Mouse (Mus musculus): ENCODE measurements around the gene Gaa. TPM values are rescaled to one million over a fixed set of nuclear protein-coding genes. Genes with fewer than 3 reads are reported as not detected.
A peak's percentile ranks its signal among the peaks of the same experiment; 100 is the strongest.

The Gaa gene
- total and polyA plus RNA-seq, 2 experiments from 2014 or later = 109 to 135 TPM

- Histone ChIP-seq H3K4me2 (ENCODE audit: low read depth) (no peak overlapping the region), H3K4me3 (ENCODE audit: low read depth, low read length) (no peak overlapping the region), H3K9ac (no peak overlapping the region), H3K9me3 (ENCODE audit: low read length) (no peaks in the 10 kb centered on the region), H3K27ac (ENCODE audit: low read depth, low read length) (no peak overlapping the region), H3K27me3 (ENCODE audit: insufficient read depth, low read length) (no peaks in the 10 kb centered on the region; the same call in 1 of the 2 replicates), H3K36me3 (ENCODE audit: insufficient read depth) (no peaks in the 10 kb centered on the region), H3K4me1 (ENCODE audit: insufficient read depth) (no peaks in the 10 kb centered on the region)
- TF ChIP-seq CTCF (IDR thresholded peaks at IDR 0.05; ENCODE audit: low read depth) = no peak
- DNase-seq = no peak
- no peak for ATAC-seq
- 78% methylated on average over 17 of the region's 17 CpGs for whole genome bisulfite sequencing
Observed at GRCm38 (mm10) chr11:119314252-119314936, 46.7 kb downstream of the Gaa start.

DNA sequence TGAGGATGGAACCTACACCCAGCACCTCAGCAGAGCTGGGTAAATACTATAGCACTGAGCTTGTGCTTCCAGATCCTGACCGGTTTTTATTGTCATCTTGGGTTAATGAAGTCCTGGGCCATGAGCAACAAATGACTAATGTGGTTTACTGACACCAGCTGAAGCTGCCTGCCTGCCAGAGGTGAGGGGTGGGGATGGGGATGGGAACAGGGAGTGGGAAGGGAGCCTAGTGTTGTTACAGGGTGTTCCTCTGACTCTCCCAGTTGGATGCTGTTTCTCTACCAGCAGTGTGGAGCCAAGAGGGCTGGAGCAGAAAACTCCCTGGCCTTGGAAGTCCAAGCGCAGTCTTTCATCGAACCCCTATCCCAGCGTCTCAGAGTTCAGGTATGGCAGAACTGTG, 49.0 kb downstream of the Gaa start:
- TF ChIP-seq CTCF (IDR thresholded peaks at IDR 0.05; ENCODE audit: low read depth) = no peak
- WGBS = 81% methylated on average over 4 of the region's 4 CpGs
- H3K9ac ChIP-seq = no peak overlapping the region
- H3K27ac ChIP-seq (ENCODE audit: low read depth, low read length) = no peak overlapping the region
- H3K4me3 ChIP-seq (ENCODE audit: low read depth, low read length) = no peak overlapping the region
- H3K4me2 ChIP-seq (ENCODE audit: low read depth) = no peak overlapping the region
- no peak for ATAC-seq
- H3K36me3 ChIP-seq (ENCODE audit: insufficient read depth) = no peaks in the 10 kb centered on the region
- no peak for DNase-seq
- no peaks in the 10 kb centered on the region for H3K9me3 ChIP-seq (ENCODE audit: low read length)
- no peaks in the 10 kb centered on the region for H3K4me1 ChIP-seq (ENCODE audit: insufficient read depth)
- H3K27me3 ChIP-seq (ENCODE audit: insufficient read depth, low read length) = no peaks in the 10 kb centered on the region

GRCm38 (mm10) chr11:119322521-119322920, 54.8 kb downstream of the Gaa start:
- no peaks in the 10 kb centered on the region for H3K4me1 ChIP-seq (ENCODE audit: insufficient read depth)
- H3K9ac ChIP-seq = no peak overlapping the region
- H3K36me3 ChIP-seq (ENCODE audit: insufficient read depth) = no peaks in the 10 kb centered on the region
- no peaks in the 10 kb centered on the region for H3K27me3 ChIP-seq (ENCODE audit: insufficient read depth, low read length)
- DNase-seq = no peak
- no peak for ATAC-seq
- H3K9me3 ChIP-seq (ENCODE audit: low read length) = no peaks in the 10 kb centered on the region
- WGBS = 74% methylated on average over 13 of the region's 13 CpGs
- no peak for TF ChIP-seq CTCF (IDR thresholded peaks at IDR 0.05; ENCODE audit: low read depth)
- no peak overlapping the region for H3K27ac ChIP-seq (ENCODE audit: low read depth, low read length)
- H3K4me3 ChIP-seq (ENCODE audit: low read depth, low read length) = no peak overlapping the region
- no peak overlapping the region for H3K4me2 ChIP-seq (ENCODE audit: low read depth)

DNA sequence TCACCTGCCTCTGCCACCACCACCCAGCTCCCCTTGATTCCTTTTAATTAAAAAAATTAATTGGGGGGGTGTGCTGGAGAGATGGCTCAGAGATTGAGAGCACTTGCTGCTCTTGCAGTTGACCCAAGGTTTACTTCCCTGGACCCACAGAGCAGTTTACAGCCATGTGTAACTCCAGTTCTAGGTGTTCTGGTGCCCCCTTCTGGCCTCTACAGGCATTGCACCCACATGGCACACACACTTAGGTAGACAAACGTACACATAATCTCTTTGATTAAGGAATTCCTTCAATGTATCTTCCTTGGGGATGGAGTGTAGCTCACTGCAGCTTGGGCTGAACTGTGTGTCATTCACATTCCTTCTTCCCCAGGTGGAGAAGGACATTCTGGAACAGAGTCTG, 57.4 kb downstream of the Gaa start:
- TF ChIP-seq CTCF (IDR thresholded peaks at IDR 0.05; ENCODE audit: low read depth) = peak; percentile 31; the same call in 1 of the 2 replicates
- H3K4me2 ChIP-seq (ENCODE audit: low read depth) = no peak overlapping the region
- DNase-seq = no peak
- ATAC-seq = no peak
- no peak overlapping the region for H3K27ac ChIP-seq (ENCODE audit: low read depth, low read length)
- H3K9ac ChIP-seq = no peak overlapping the region
- H3K27me3 ChIP-seq (ENCODE audit: insufficient read depth, low read length) = no peaks in the 10 kb centered on the region
- H3K4me1 ChIP-seq (ENCODE audit: insufficient read depth) = no peaks in the 10 kb centered on the region
- no peaks in the 10 kb centered on the region for H3K9me3 ChIP-seq (ENCODE audit: low read length)
- H3K4me3 ChIP-seq (ENCODE audit: low read depth, low read length) = no peak overlapping the region
- no peaks in the 10 kb centered on the region for H3K36me3 ChIP-seq (ENCODE audit: insufficient read depth)
- 65% methylated on average over 1 of the region's 1 CpGs for WGBS

- Histone ChIP-seq H3K27ac (ENCODE audit: low read depth, low read length) (no peak overlapping the region), H3K4me1 (ENCODE audit: insufficient read depth) (no peaks in the 10 kb centered on the region), H3K9ac (no peak overlapping the region), H3K36me3 (ENCODE audit: insufficient read depth) (no peaks in the 10 kb centered on the region), H3K27me3 (ENCODE audit: insufficient read depth, low read length) (no peaks in the 10 kb centered on the region), H3K9me3 (ENCODE audit: low read length) (no peaks in the 10 kb centered on the region), H3K4me2 (ENCODE audit: low read depth) (no peak overlapping the region), H3K4me3 (ENCODE audit: low read depth, low read length) (no peak overlapping the region)
- no peak for TF ChIP-seq CTCF (IDR thresholded peaks at IDR 0.05; ENCODE audit: low read depth)
- 67% methylated on average over 4 of the region's 4 CpGs for WGBS
- ATAC-seq = no peak
- no peak for DNase-seq
Observed at GRCm38 (mm10) chr11:119330592-119330991, 62.9 kb downstream of the Gaa start.

DNA sequence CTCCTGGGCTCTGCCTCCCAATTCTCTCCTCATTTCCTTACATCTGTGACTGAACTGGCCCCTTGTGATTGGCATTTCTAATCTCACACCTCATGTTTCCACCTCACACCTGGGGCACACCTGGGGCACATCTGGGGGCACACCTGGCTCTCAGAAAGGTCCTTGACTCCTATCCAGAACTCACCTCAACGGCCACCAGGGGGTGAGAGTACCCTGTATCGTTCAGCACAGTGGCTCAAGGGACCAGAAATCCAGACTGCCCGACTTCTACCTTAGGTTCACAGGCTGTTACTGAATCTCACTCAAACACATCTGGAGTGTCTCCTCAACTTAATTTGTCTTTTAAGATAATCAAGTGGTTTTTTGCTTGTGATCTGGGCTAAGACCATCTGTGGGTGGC, 64.3 kb downstream of the Gaa start:
- Histone ChIP-seq H3K36me3 (ENCODE audit: insufficient read depth) (no peaks in the 10 kb centered on the region), H3K4me1 (ENCODE audit: insufficient read depth) (no peaks in the 10 kb centered on the region), H3K27ac (ENCODE audit: low read depth, low read length) (no peak overlapping the region), H3K9me3 (ENCODE audit: low read length) (no peaks in the 10 kb centered on the region), H3K9ac (no peak overlapping the region), H3K4me3 (ENCODE audit: low read depth, low read length) (no peak overlapping the region), H3K27me3 (ENCODE audit: insufficient read depth, low read length) (no peaks in the 10 kb centered on the region), H3K4me2 (ENCODE audit: low read depth) (no peak overlapping the region)
- TF ChIP-seq CTCF (IDR thresholded peaks at IDR 0.05; ENCODE audit: low read depth) = no peak
- ATAC-seq (no peak), DNase-seq (no peak)
- WGBS = 46% methylated on average over 3 of the region's 3 CpGs

Other genes with a start within 250 kb of the Gaa start
- gene Cbx2, start 244.9 kb upstream of the Gaa start, total RNA-seq (2014; rRNA removed) = 9.2 and 15.2 TPM in 2 replicates
- 6.4 TPM in 2 replicates for gene Cbx2, start 244.9 kb upstream of the Gaa start, polyA plus RNA-seq (2015; fragmentation: Nextera tagmentation; extraction: Ambion mirVana)
- 14.2 and 21.9 TPM in 2 replicates for gene Cbx8, start 226.9 kb upstream of the Gaa start, total RNA-seq (2014; rRNA removed)
- 5.3 and 8.5 TPM in 2 replicates for gene Cbx8, start 226.9 kb upstream of the Gaa start, polyA plus RNA-seq (2015; fragmentation: Nextera tagmentation; extraction: Ambion mirVana)
- 36.1 and 38.6 TPM in 2 replicates for gene Cbx4, start 181.7 kb upstream of the Gaa start, total RNA-seq (2014; rRNA removed)
- gene Cbx4, start 181.7 kb upstream of the Gaa start, polyA plus RNA-seq (2015; fragmentation: Nextera tagmentation; extraction: Ambion mirVana) = 21.7 and 26.1 TPM in 2 replicates
- gene Tbc1d16, start 39.4 kb upstream of the Gaa start, total RNA-seq (2014; rRNA removed) = 133 and 153 TPM in 2 replicates
- 41.2 and 60.4 TPM in 2 replicates for gene Tbc1d16, start 39.4 kb upstream of the Gaa start, polyA plus RNA-seq (2015; fragmentation: Nextera tagmentation; extraction: Ambion mirVana)
- gene Ccdc40, start 39.3 kb upstream of the Gaa start, total RNA-seq (2014; rRNA removed) = 10.5 and 14.6 TPM in 2 replicates
- 7.2 and 11.8 TPM in 2 replicates for gene Ccdc40, start 39.3 kb upstream of the Gaa start, polyA plus RNA-seq (2015; fragmentation: Nextera tagmentation; extraction: Ambion mirVana)
- 186 and 192 TPM in 2 replicates for gene Eif4a3, start 32.2 kb downstream of the Gaa start, total RNA-seq (2014; rRNA removed)
- gene Eif4a3, start 32.2 kb downstream of the Gaa start, polyA plus RNA-seq (2015; fragmentation: Nextera tagmentation; extraction: Ambion mirVana) = 266 and 286 TPM in 2 replicates
- gene Card14, start 39.9 kb downstream of the Gaa start, total RNA-seq (2014; rRNA removed) = 0.85 and 1.6 TPM in 2 replicates
- 0.28 and 0.34 TPM in 2 replicates for gene Card14, start 39.9 kb downstream of the Gaa start, polyA plus RNA-seq (2015; fragmentation: Nextera tagmentation; extraction: Ambion mirVana)
- 4.7 and 8.8 TPM in 2 replicates for gene Sgsh, start 87.6 kb downstream of the Gaa start, total RNA-seq (2014; rRNA removed)
- gene Sgsh, start 87.6 kb downstream of the Gaa start, polyA plus RNA-seq (2015; fragmentation: Nextera tagmentation; extraction: Ambion mirVana) = 2.4 and 5.0 TPM in 2 replicates
- gene Slc26a11, start 87.7 kb downstream of the Gaa start, total RNA-seq (2014; rRNA removed) = 3.8 and 4.8 TPM in 2 replicates
- gene Slc26a11, start 87.7 kb downstream of the Gaa start, polyA plus RNA-seq (2015; fragmentation: Nextera tagmentation; extraction: Ambion mirVana) = 2.2 and 3.6 TPM in 2 replicates
- gene Rnf213, start 125.2 kb downstream of the Gaa start, total RNA-seq (2014; rRNA removed) = 5.1 and 8.6 TPM in 2 replicates
- 0.78 and 1.1 TPM in 2 replicates for gene Rnf213, start 125.2 kb downstream of the Gaa start, polyA plus RNA-seq (2015; fragmentation: Nextera tagmentation; extraction: Ambion mirVana)
- gene Endov, start 223.5 kb downstream of the Gaa start, total RNA-seq (2014; rRNA removed) = 35.6 and 42.8 TPM in 2 replicates
- gene Endov, start 223.5 kb downstream of the Gaa start, polyA plus RNA-seq (2015; fragmentation: Nextera tagmentation; extraction: Ambion mirVana) = 15.2 and 16.9 TPM in 2 replicates

All from forebrain, postnatal 0 days (tissue).